Mouse (Mus musculus): ENCODE measurements around the gene Umad1.

DNA sequence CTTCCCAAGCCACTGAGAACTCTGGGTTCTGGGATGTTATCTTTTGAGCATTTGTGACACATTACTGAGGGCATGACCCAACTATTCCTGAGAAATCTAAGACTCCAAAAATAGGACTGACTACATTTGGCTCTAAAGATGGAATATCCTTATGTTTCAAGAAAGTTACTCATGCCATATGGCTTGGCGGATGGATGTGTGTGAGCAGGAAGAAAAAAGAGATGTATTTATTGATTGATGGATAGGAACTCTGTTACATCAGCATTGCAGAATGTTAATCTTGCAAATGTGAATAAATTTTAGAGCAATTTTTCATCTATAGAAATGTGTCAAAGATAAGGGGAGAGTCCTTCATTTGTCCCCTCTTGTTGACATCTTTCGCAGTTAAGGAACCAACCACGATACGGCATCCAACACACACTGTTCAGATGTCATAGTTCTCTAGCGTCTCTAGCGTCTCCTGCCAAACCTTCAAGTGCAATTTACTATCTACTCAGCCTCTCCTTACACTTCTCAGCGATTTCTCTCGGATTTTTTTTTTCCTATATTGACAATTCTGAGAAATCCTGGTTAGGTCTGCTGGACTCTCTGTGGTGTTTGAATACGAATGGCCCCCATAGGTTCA is 171.6 kb downstream of the Umad1 start:
- TF ChIP-seq EP300 (IDR thresholded peaks at IDR 0.05; ENCODE audit: low read depth) (no peak), CTCF (IDR thresholded peaks at IDR 0.05; ENCODE audit: low read depth) (no peak)
